Mouse (Mus musculus): ENCODE data around the gene Rfx1. TPM values are rescaled to one million over a fixed set of nuclear protein-coding genes. Genes with fewer than 3 reads are reported as not detected.
A peak's percentile ranks its signal among the peaks of the same experiment; 100 is the strongest.

Gene Rfx1
- total and polyA plus RNA-seq, 2 experiments from 2014 or later: 6.0 to 29.0 TPM

DNA sequence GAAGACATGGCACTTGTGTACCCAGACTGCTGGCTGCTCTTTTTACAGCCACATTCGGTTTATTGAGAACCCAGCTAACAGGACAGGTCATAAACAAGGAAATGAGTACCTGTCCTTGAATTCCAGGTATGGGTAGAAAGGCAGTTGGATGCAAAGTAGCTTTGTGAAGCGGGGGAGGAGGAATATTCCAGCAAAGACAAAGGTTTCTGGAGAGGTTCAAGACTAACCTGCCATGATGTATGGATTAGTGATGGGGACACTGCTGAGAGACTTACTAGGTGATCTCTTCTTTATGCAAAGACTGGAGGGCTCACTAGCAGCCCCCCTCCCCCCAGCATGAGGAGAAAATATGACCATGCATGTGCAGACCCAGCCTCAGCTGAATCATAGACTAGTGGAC is 39.0 kb downstream of the Rfx1 start:
- peaks cover 14% of the 10 kb centered on the region; the same call in 1 of the 2 replicates for H3K4me1 ChIP-seq (ENCODE audit: insufficient read depth, low read length)
- no peak overlapping the region for H3K4me3 ChIP-seq (ENCODE audit: low read length)
- DNase-seq (ENCODE audit: low spot score) (no peak), ATAC-seq (no peak)
- no peaks in the 10 kb centered on the region for H3K9me3 ChIP-seq (ENCODE audit: low read length)
- no peak for TF ChIP-seq CTCF (IDR thresholded peaks at IDR 0.05; ENCODE audit: low read depth)
- H3K4me2 ChIP-seq (ENCODE audit: low read depth, low read length): no peak overlapping the region
- no peak overlapping the region for H3K9ac ChIP-seq (replicated peaks; ENCODE audit: low read length)
- peak overlapping the region; percentile 83; the same call in 1 of the 2 replicates for H3K27ac ChIP-seq
- no peaks in the 10 kb centered on the region for H3K27me3 ChIP-seq (ENCODE audit: insufficient read depth, low read length)
- no peaks in the 10 kb centered on the region; the same call in 1 of the 2 replicates for H3K36me3 ChIP-seq (ENCODE audit: insufficient read depth, low read length)
- 86% methylated on average over 2 of the region's 2 CpGs for whole genome bisulfite sequencing

DNA sequence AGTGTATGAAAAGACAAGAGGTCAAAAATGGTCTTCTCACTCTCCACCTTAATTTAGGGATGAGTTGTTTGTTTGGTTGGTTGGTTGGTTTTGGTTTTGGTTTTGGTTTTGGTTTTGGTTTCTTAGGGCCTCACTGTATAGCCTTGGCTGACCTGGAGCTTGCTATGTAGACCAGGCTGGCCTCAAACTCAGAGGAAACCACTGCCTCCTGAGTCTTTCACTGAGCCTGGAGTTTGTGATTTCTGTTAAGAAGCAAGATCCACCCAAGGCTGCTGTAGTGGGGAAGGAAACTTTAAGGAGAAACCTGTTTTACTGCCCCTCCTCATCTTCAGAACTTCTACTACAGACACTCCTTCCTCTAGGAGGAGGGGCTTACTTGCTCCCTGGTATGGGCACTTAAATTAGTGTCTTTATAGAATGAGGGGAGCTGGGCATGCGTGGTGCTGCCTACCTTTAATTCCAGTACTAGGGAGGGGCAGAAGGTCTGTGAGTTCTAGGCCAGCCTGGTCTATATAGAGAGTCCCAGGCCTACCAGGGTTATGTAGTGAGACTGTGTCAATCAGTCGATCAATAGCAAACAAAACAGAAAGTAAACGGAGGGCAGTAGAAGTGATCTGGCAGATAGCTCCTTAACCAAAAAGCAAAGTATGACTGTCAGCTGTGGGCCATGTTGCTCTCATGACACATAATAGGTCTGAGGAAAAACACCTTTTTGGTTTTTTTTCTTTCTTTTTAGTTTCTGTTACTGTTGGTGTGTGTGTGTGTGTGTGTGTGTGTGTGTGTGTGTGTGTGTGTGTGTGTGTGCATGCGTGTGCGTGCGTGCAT is 39.8 kb downstream of the Rfx1 start:
- Histone ChIP-seq H3K4me3 (ENCODE audit: low read length) (no peak overlapping the region), H3K27me3 (ENCODE audit: insufficient read depth, low read length) (no peaks in the 10 kb centered on the region), H3K36me3 (ENCODE audit: insufficient read depth, low read length) (no peaks in the 10 kb centered on the region; the same call in 1 of the 2 replicates), H3K9ac (replicated peaks; ENCODE audit: low read length) (no peak overlapping the region), H3K27ac (no peak overlapping the region), H3K9me3 (ENCODE audit: low read length) (no peaks in the 10 kb centered on the region), H3K4me1 (ENCODE audit: insufficient read depth, low read length) (peaks cover 14% of the 10 kb centered on the region; the same call in 1 of the 2 replicates), H3K4me2 (ENCODE audit: low read depth, low read length) (no peak overlapping the region)
- TF ChIP-seq CTCF (IDR thresholded peaks at IDR 0.05; ENCODE audit: low read depth): no peak
- WGBS: 99% methylated on average over 6 of the region's 6 CpGs
- DNase-seq (ENCODE audit: low spot score) (no peak), ATAC-seq (no peak)

DNA sequence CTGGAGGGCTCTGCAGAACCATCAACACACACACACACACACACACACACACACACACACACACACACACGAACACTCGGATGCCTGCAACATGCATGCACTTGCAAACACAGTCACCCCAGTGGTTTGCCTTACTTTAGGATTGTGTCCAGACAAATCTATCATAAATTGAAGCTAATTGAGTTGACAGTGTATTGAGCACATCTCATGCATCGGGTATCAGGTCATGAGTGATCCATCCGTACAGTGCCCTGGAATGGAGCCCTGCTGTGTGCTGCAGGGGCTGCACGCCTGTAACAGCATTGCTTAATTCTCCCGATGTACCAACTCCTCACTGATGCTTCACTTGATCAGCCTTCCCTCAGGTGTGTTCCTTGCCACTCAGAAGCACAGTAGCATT is 49.0 kb downstream of the Rfx1 start:
- no peak for TF ChIP-seq CTCF (IDR thresholded peaks at IDR 0.05; ENCODE audit: low read depth)
- H3K4me2 ChIP-seq (ENCODE audit: low read depth, low read length): no peak overlapping the region
- DNase-seq (ENCODE audit: low spot score): no peak

DNA sequence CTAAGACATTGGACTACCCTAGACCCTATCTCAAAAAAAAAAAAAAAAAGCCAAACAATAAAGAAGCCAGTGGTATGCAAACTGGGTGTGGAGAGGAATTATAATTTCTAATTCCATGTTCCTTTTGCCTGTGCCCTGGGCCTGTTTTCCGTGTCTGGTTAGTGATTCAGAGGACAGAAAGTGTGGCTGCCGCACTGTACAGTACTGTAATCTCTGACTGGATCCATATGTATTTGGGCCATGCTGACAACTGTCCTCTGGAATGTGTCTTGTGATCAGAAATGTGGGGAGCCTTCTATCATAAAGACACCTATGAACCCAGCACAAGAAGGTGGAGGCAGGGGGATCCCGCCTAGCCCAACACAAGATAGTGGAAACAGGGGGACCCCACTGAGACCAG is 55.5 kb downstream of the Rfx1 start:
- DNase-seq (ENCODE audit: low spot score): no peak
- TF ChIP-seq CTCF (IDR thresholded peaks at IDR 0.05; ENCODE audit: low read depth): no peak
- Histone ChIP-seq H3K9me3 (ENCODE audit: low read length) (no peaks in the 10 kb centered on the region), H3K27me3 (ENCODE audit: insufficient read depth, low read length) (no peaks in the 10 kb centered on the region), H3K4me2 (ENCODE audit: low read depth, low read length) (no peak overlapping the region), H3K27ac (no peak overlapping the region), H3K4me3 (ENCODE audit: low read length) (no peak overlapping the region), H3K36me3 (ENCODE audit: insufficient read depth, low read length) (no peaks in the 10 kb centered on the region), H3K4me1 (ENCODE audit: insufficient read depth, low read length) (no peaks in the 10 kb centered on the region), H3K9ac (replicated peaks; ENCODE audit: low read length) (no peak overlapping the region)
- no peak for ATAC-seq
- WGBS: 91% methylated on average over 3 of the region's 3 CpGs

More for the DNA sequence above, 49.0 kb downstream of the Rfx1 start:
- WGBS: 77% methylated on average over 6 of the region's 6 CpGs
- Histone ChIP-seq H3K4me3 (ENCODE audit: low read length) (no peak overlapping the region), H3K36me3 (ENCODE audit: insufficient read depth, low read length) (no peaks in the 10 kb centered on the region), H3K27ac (no peak overlapping the region), H3K27me3 (ENCODE audit: insufficient read depth, low read length) (no peaks in the 10 kb centered on the region), H3K4me1 (ENCODE audit: insufficient read depth, low read length) (no peaks in the 10 kb centered on the region), H3K9me3 (ENCODE audit: low read length) (no peaks in the 10 kb centered on the region), H3K9ac (replicated peaks; ENCODE audit: low read length) (no peak overlapping the region)
- ATAC-seq: no peak

DNA sequence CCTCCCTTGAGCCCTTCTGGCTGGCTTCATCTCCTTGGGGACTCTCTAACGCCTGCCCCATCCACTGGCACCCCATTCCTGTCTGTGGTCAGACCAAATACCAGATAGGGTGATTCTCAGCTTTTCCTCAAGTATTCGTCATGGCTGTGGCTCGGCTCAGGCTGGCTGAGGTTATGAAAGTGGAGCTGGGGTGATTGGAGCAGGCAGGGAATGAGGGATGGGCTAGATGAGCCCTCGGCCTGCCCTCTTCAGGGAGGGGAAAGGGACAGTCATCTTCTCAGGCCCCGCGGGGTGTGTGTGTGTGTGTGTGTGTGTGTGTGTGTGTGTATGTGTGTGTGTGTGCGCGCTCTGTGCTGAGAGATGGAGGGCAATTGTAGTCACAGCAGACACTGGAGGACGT is 59.0 kb downstream of the Rfx1 start, which contains the start of gene Podnl1:
Gene Podnl1 (plus strand): TSS at position 334 of the 400 bp plus-strand sequence.
- ATAC-seq: peak; percentile 38; the same call in 1 of the 2 replicates
- Histone ChIP-seq H3K9ac (replicated peaks; ENCODE audit: low read length) (no peak within 1 kb of the TSS), H3K4me2 (ENCODE audit: low read depth, low read length) (no peak within 1 kb of the TSS), H3K9me3 (ENCODE audit: low read length) (no peaks in the 10 kb centered on the region), H3K27ac (no peak within 1 kb of the TSS), H3K4me1 (ENCODE audit: insufficient read depth, low read length) (0 out of 2 replicates have a peak, but pooled peaks cover 3% of the 10 kb centered on the region), H3K36me3 (ENCODE audit: insufficient read depth, low read length) (no peaks in the 10 kb centered on the region), H3K27me3 (ENCODE audit: insufficient read depth, low read length) (no peaks in the 10 kb centered on the region), H3K4me3 (ENCODE audit: low read length) (no peak within 1 kb of the TSS)
- TF ChIP-seq CTCF (IDR thresholded peaks at IDR 0.05; ENCODE audit: low read depth): no peak
- 52% methylated on average over 9 of the region's 9 CpGs for WGBS
- DNase-seq (ENCODE audit: low spot score): no peak

DNA sequence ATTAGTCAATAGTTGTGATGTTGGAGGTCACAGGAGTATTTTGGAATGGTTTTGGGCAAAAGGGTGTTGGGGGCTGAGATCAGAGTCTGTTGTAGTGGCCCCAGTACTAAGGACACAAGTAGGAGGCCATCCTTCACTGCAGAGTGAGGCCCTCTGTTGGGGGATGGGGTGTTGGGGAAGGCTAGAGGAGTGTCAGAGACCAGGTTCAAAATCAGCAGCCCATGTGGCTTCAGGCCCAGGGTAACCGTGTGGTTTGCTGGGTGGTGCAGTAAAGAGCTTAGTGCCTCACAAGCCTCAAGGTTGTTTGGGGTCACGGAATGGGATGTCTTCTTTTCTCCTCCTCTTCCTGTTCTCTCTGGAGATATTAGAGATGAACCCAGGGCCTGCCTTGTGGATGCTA is 60.1 kb downstream of the Rfx1 start:
- Histone ChIP-seq H3K9ac (replicated peaks; ENCODE audit: low read length) (no peak overlapping the region), H3K9me3 (ENCODE audit: low read length) (no peaks in the 10 kb centered on the region), H3K4me1 (ENCODE audit: insufficient read depth, low read length) (0 out of 2 replicates have a peak, but pooled peaks cover 6% of the 10 kb centered on the region), H3K4me2 (ENCODE audit: low read depth, low read length) (no peak overlapping the region), H3K36me3 (ENCODE audit: insufficient read depth, low read length) (no peaks in the 10 kb centered on the region), H3K27me3 (ENCODE audit: insufficient read depth, low read length) (no peaks in the 10 kb centered on the region), H3K4me3 (ENCODE audit: low read length) (no peak overlapping the region), H3K27ac (no peak overlapping the region)
- DNase-seq (ENCODE audit: low spot score) (no peak), ATAC-seq (no peak)
- no peak for TF ChIP-seq CTCF (IDR thresholded peaks at IDR 0.05; ENCODE audit: low read depth)
- 71% methylated on average over 2 of the region's 2 CpGs for WGBS
